Mouse (Mus musculus) R1 (cell line): ENCODE measurements at regions not wholly inside any gene's neighbourhood (a gene's known extent, or its start where the extent isn't known, plus 50 kb on each side); places are given as distances from the start of the nearest gene placed in this dataset.
A peak's percentile ranks its signal among the peaks of the same experiment; 100 is the strongest.

Experiments
- DNase-seq: peaks from one replicate; pipeline ENCODE4 v3.0.0-alpha.2; 2018; ENCODE audit warnings: low read depth, low spot score

DNA sequence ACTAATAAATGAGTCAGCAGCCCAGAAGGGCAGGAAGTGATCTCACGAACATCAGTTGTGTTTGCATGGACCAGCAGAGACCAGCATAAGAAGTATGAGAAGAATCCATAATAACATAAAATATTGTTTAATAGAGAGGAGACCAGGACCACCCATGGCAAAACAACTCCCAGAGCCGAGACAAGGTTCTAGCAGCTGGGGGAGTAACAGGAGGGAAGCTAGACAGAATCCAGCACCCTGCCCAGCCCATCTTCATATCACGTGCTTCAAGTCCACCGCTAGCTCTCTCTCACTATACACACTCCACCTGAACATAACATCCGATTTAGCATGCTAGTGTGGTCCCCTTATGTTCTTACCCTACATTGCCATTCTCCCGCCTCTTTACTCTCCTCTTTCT, 77.1 kb upstream of the Sall1 start:
- DNase-seq = no peak

DNA sequence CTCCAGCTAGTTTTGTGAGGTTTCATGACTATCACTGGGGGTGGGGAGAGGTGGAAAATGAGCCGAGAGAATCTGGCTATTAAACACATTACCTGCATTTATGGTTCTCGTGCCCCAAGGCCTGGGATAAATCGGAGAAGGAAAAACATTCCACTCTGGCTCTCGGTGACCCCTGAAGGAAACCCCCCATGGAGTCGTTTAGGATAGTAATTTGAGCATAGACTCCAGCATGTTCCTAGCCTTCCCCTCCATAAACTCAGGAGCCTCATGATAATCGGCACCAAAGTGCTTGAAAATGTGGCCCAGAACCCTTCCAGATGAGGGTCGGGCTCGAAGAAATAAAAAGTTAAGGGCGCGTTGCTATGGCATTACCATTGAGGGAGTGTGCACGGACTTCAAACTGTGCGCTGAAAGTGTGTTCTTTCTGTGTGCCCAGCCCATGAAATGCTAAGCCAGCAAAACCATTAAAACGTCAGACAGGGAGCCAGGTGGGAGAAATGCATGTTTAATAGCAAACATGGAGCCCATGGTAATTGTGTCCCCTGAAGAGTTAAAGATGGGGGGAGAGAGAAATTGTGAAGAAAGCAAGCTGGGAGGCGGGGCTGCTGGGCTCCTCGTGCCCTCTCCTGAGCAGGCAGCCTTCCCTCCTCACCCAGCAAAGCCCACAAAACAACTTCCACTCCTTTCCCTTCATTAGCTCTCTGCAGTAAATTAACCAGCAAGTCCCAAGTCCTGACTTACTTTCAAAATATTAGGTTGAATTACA, 64.1 kb upstream of the Sall1 start:
- DNase-seq = peak; percentile 19

DNA sequence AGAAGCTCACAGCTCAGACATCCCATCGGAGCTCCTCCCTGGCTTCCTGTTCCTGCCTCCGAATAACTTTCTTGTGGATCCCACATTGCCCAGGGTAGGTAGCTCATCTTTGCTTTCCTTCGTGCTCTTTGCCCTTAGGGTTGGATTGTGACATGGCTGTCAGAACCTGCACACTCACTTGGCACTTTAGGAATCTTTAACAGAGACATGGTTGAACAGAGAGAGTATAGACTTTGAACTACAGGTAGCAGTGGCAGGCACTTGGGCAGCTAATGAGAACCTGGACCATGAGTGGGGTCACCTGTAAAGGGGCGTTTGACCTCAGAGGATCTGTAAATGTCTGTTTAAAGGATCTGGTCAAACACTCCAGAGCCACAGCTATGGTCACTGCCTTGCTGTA, 62.4 kb upstream of the Sall1 start:
- no peak for DNase-seq

DNA sequence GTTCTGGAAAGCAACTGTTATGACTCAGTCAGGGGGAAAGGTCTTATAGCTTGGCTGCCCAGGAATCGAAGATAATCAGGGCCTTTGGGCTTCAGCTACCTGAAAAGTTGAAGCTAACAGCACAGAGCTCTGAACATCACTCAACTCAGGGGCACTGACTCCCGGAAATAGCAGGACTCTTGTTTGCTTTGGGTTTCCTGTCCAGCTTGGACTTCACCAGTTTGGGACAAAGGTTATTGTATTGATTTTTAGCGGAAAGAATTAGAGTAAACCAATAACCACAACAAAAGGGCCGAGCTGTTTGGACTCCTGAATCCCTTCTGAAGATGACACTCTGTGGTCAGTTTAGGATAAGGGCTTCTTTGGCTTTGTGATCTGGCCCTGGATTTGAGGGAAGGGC, 53.4 kb upstream of the Sall1 start:
- peak; percentile 0 for DNase-seq
